Mouse (Mus musculus) liver, embryonic 15.5 days (tissue): Measurements from ENCODE around the gene Cpm. TPM values are rescaled to one million over a fixed set of nuclear protein-coding genes. Genes with fewer than 3 reads are reported as not detected.

Experiments
- ATAC-seq: fragments of 200-750 bp; cut with Nextera tagmentation; 2 replicates; pipeline ENCODE4 v1.8.0; 2017; ENCODE audit warnings: moderate number of reproducible peaks, mild to moderate bottlenecking, moderate library complexity; ENCODE audit not compliant: insufficient read depth
- H3K27ac ChIP-seq: fragments of 300-500 bp; sonication (generic); replicated peaks from 2 replicates; pipeline ENCODE4 v1.5.1; 2015; ENCODE audit warnings: mild to moderate bottlenecking, inconsistent platforms
- H3K27me3 ChIP-seq: fragments of 300-500 bp; sonication (generic); 2 replicates; pipeline ENCODE4 v1.6.1; 2015; ENCODE audit warnings: mild to moderate bottlenecking, inconsistent platforms
- H3K36me3 ChIP-seq: fragments of 300-500 bp; sonication (generic); replicated peaks from 2 replicates; pipeline ENCODE4 v1.6.1; 2015; ENCODE audit warnings: moderate library complexity, mild to moderate bottlenecking, inconsistent platforms
- H3K4me1 ChIP-seq: fragments of 300-500 bp; sonication (generic); replicated peaks from 2 replicates; pipeline ENCODE4 v1.6.1; 2015; ENCODE audit warnings: inconsistent platforms
- H3K4me2 ChIP-seq: fragments of 300-500 bp; sonication (generic); 2 replicates; pipeline ENCODE4 v1.6.1; 2015; ENCODE audit warnings: moderate library complexity, mild to moderate bottlenecking, inconsistent platforms
- H3K4me3 ChIP-seq: fragments of 300-500 bp; sonication (generic); replicated peaks from 2 replicates; pipeline ENCODE4 v1.5.1; 2015; ENCODE audit warnings: mild to moderate bottlenecking, inconsistent platforms
- H3K9ac ChIP-seq: fragments of 300-500 bp; sonication (generic); 2 replicates; pipeline ENCODE4 v1.6.1; 2015; ENCODE audit warnings: moderate library complexity, mild to moderate bottlenecking, inconsistent platforms
- H3K9me3 ChIP-seq: fragments of 300-500 bp; sonication (generic); replicated peaks from 2 replicates; pipeline ENCODE4 v1.6.1; 2016; ENCODE audit warnings: inconsistent platforms
- WGBS: fragments of 180-500 bp; shearing (Covaris S2); methylation state at CpG from one replicate; pipeline ENCODE4 v1.1.7; 2015; ENCODE audit warnings: mixed read lengths; ENCODE audit not compliant: insufficient replicate concordance; 5-methylcytosine and 5-hydroxymethylcytosine counted together
- polyA plus RNA-seq: library from polyadenylated mRNA; unstranded; fragments of >200 nt; fragmentation: Nextera tagmentation; extraction: Ambion mirVana; gene quantifications from 2 replicates; pipeline ENCODE4 v1.2.1, GENCODE M21; 2015

Cpm gene
- polyA plus RNA-seq, 1 experiment from 2014 or later, result 15.7 TPM

GRCm38 (mm10) chr10:117669449-117670090 lies 40.3 kb downstream of the Cpm start:
- H3K9me3 ChIP-seq, result no peaks in the 10 kb centered on the region
- H3K27me3 ChIP-seq, result no peaks in the 10 kb centered on the region
- no peaks in the 10 kb centered on the region for H3K36me3 ChIP-seq
- WGBS, result 62% methylated on average over 10 of the region's 10 CpGs
- no peaks in the 10 kb centered on the region for H3K4me1 ChIP-seq
- no peak for ATAC-seq
- H3K4me3 ChIP-seq, result no peak overlapping the region
- no peak overlapping the region for H3K4me2 ChIP-seq
- no peak overlapping the region for H3K9ac ChIP-seq
- H3K27ac ChIP-seq, result no peak overlapping the region

- H3K4me3 ChIP-seq, result no peak overlapping the region
- no peak overlapping the region for H3K27ac ChIP-seq
- WGBS, result 64% methylated on average over 3 of the region's 3 CpGs
- H3K4me1 ChIP-seq, result no peaks in the 10 kb centered on the region
- no peaks in the 10 kb centered on the region for H3K27me3 ChIP-seq
- no peak overlapping the region for H3K9ac ChIP-seq
- no peaks in the 10 kb centered on the region for H3K9me3 ChIP-seq
- no peaks in the 10 kb centered on the region for H3K36me3 ChIP-seq
- ATAC-seq, result no peak
- H3K4me2 ChIP-seq, result no peak overlapping the region
Observed at GRCm38 (mm10) chr10:117670092-117670491, 40.8 kb downstream of the Cpm start.

- Histone ChIP-seq H3K27ac (no peak overlapping the region), H3K4me3 (no peak overlapping the region), H3K9me3 (no peaks in the 10 kb centered on the region), H3K4me2 (no peak overlapping the region), H3K4me1 (no peaks in the 10 kb centered on the region), H3K27me3 (0 out of 2 replicates have a peak, but pooled peaks cover 5% of the 10 kb centered on the region), H3K36me3 (no peaks in the 10 kb centered on the region), H3K9ac (no peak overlapping the region)
- no peak for ATAC-seq
- 64% methylated on average over 5 of the region's 5 CpGs for WGBS
Observed at GRCm38 (mm10) chr10:117670791-117671190, 41.5 kb downstream of the Cpm start.

DNA sequence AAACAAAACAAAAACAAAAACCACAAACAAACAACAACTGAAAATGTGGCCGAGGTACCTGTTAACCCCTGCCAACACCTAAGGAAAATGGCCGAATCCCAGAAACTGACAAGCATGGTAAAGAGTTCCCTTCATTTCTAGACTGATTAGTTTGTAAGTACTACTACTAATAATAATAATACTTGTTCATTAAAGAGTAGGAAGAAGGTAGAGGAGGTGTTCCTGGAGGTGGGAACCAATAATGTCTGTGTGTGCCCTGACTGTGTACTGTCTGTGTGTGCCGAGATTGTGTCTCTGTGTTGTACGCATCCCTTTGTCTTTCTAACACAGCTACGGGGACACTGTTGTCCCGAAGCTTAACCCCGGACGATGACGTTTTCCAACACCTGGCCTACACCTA lies 42.0 kb downstream of the Cpm start:
- no peaks in the 10 kb centered on the region for H3K9me3 ChIP-seq
- H3K27ac ChIP-seq, result no peak overlapping the region
- no peak overlapping the region for H3K9ac ChIP-seq
- H3K36me3 ChIP-seq, result no peaks in the 10 kb centered on the region
- ATAC-seq, result no peak
- H3K4me1 ChIP-seq, result peaks cover 2% of the 10 kb centered on the region; the same call in 1 of the 2 replicates
- 72% methylated on average over 9 of the region's 9 CpGs for WGBS
- H3K4me2 ChIP-seq, result no peak overlapping the region
- H3K27me3 ChIP-seq, result 0 out of 2 replicates have a peak, but pooled peaks cover 7% of the 10 kb centered on the region
- no peak overlapping the region for H3K4me3 ChIP-seq

- Histone ChIP-seq H3K27me3 (0 out of 2 replicates have a peak, but pooled peaks cover 8% of the 10 kb centered on the region), H3K27ac (no peak overlapping the region), H3K36me3 (no peaks in the 10 kb centered on the region), H3K9me3 (no peaks in the 10 kb centered on the region), H3K9ac (no peak overlapping the region), H3K4me2 (no peak overlapping the region), H3K4me1 (peaks cover 7% of the 10 kb centered on the region; the same call in 1 of the 2 replicates), H3K4me3 (no peak overlapping the region)
- ATAC-seq, result no peak
- 67% methylated on average over 13 of the region's 13 CpGs for WGBS
Observed at GRCm38 (mm10) chr10:117671930-117672666, 42.8 kb downstream of the Cpm start.

DNA sequence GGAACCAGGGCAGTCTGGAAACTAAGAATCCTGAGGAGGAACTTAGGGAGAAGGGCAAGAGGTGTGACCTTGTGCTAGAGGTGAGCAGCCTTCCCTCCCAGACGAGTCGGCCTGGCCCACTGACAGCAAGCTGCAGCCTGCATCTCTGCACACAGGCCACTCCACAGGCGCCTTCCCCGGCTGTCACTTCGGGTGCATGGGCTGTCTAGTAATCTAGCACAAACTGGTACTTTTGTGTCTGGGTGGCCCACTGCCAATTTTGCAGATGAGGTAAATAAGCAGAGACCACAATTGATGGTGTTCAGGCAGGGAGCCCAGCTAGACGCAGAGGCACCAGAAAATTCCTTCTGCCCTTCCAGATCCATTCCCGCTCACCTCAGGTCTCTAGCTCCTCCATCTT lies 43.4 kb downstream of the Cpm start:
- ATAC-seq, result no peak
- H3K9me3 ChIP-seq, result no peaks in the 10 kb centered on the region
- H3K4me3 ChIP-seq, result no peak overlapping the region
- no peaks in the 10 kb centered on the region for H3K36me3 ChIP-seq
- H3K4me2 ChIP-seq, result no peak overlapping the region
- no peak overlapping the region for H3K27ac ChIP-seq
- 0 out of 2 replicates have a peak, but pooled peaks cover 8% of the 10 kb centered on the region for H3K27me3 ChIP-seq
- peaks cover 11% of the 10 kb centered on the region for H3K4me1 ChIP-seq
- whole genome bisulfite sequencing, result 67% methylated on average over 7 of the region's 7 CpGs
- H3K9ac ChIP-seq, result no peak overlapping the region

GRCm38 (mm10) chr10:117673913-117674312 lies 44.6 kb downstream of the Cpm start:
- peaks cover 23% of the 10 kb centered on the region for H3K4me1 ChIP-seq
- ATAC-seq, result no peak
- 80% methylated on average over 1 of the region's 1 CpGs for WGBS

GRCm38 (mm10) chr10:117674359-117675019 lies 45.2 kb downstream of the Cpm start:
- 54% methylated on average over 3 of the region's 3 CpGs for WGBS
- no peaks in the 10 kb centered on the region for H3K36me3 ChIP-seq
- no peak overlapping the region for H3K4me2 ChIP-seq
- H3K4me1 ChIP-seq, result peaks cover 24% of the 10 kb centered on the region
- no peak for ATAC-seq
- H3K9me3 ChIP-seq, result no peaks in the 10 kb centered on the region
- H3K9ac ChIP-seq, result no peak overlapping the region
- no peak overlapping the region for H3K4me3 ChIP-seq
- 0 out of 2 replicates have a peak, but pooled peaks cover 8% of the 10 kb centered on the region for H3K27me3 ChIP-seq
- no peak overlapping the region for H3K27ac ChIP-seq

More at GRCm38 (mm10) chr10:117673913-117674312, 44.6 kb downstream of the Cpm start:
- Histone ChIP-seq H3K9ac (no peak overlapping the region), H3K36me3 (no peaks in the 10 kb centered on the region), H3K27me3 (0 out of 2 replicates have a peak, but pooled peaks cover 8% of the 10 kb centered on the region), H3K9me3 (no peaks in the 10 kb centered on the region), H3K4me2 (no peak overlapping the region), H3K27ac (no peak overlapping the region), H3K4me3 (no peak overlapping the region)

DNA sequence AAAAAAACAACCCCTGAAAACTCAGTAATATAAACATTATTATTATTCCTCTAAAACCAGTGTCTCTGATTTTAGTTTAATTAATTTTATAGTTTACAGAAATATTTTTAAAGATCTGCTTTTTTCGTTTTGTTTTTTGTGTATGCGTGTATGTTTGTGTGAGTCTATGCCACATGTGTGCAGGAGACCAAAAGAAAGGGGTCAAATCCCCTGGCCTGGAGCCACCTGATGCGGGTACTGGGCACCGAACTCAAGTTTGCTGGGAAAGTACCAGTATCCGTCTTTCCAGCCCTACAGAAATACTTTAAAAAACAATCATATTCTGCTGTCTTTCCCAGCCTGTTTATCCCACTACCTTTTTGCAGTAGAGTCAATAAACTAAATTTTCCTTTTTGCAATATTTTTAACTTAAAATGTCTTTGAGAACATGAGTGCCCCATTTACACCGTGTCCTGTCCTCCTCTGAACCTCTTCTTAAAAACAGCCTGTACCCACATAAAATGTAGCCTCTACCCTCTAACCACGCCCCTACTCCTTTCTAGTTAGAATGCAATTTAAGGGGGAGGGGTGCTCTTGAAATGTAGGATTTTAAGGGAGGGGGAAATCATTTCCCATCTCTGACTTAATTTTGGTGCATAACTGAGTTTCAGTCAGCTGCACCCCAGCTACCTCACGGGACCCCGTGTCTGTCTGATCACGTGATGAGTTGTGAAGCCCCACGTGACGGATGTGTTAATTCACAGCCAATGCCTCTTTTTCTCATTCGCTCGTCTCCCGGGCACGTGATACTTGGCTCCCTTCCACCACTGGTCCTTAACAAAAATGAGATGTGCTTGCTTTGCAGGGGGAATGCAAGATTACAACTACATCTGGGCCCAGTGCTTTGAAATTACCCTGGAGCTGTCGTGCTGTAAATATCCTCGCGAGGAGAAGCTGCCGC lies 46.1 kb downstream of the Cpm start:
- Histone ChIP-seq H3K27me3 (0 out of 2 replicates have a peak, but pooled peaks cover 8% of the 10 kb centered on the region), H3K4me2 (peak overlapping the region; percentile 43), H3K9me3 (no peaks in the 10 kb centered on the region), H3K9ac (no peak overlapping the region), H3K36me3 (0 out of 2 replicates have a peak, but pooled peaks cover 2% of the 10 kb centered on the region), H3K4me3 (no peak overlapping the region), H3K4me1 (peaks cover 24% of the 10 kb centered on the region), H3K27ac (no peak overlapping the region)
- ATAC-seq, result no peak
- 44% methylated on average over 20 of the region's 20 CpGs for WGBS

DNA sequence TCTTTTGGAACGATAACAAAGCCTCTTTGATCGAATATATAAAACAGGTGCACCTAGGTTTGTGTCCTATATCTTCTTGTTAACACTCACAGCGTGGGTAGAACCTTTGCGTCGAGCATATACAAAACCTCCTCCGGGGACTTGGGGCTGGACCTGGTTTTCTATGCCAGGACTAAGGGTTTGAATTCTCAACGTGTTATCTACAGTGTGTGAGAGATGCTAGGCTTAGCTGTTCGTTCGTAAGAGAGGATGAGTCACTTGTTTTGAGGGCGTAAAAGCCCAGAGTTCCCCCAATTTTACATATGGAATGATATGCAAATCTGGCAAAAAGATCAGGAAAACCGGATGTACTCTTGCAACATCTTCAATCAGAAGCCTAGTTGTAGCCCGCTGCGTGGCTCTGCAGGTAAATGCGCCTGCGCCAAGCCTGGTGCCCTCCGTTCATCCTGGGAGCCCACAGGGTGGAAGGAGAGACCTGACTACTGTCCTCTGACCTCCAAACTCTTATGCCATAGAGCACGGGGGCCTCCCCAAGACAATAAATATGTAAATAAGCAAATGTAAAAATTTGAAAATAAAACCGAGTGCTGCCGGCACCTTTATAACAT lies 46.8 kb downstream of the Cpm start:
- 0 out of 2 replicates have a peak, but pooled peaks cover 2% of the 10 kb centered on the region for H3K36me3 ChIP-seq
- no peak overlapping the region for H3K27ac ChIP-seq
- H3K9ac ChIP-seq, result no peak overlapping the region
- H3K4me3 ChIP-seq, result no peak overlapping the region; the same call in 1 of the 2 replicates
- H3K4me2 ChIP-seq, result peak overlapping the region; percentile 43
- no peak for ATAC-seq
- WGBS, result 34% methylated on average over 19 of the region's 19 CpGs
- no peaks in the 10 kb centered on the region for H3K9me3 ChIP-seq
- peaks cover 24% of the 10 kb centered on the region for H3K4me1 ChIP-seq
- H3K27me3 ChIP-seq, result 0 out of 2 replicates have a peak, but pooled peaks cover 8% of the 10 kb centered on the region
